Mouse (Mus musculus): ENCODE measurements around the gene Gm20605.

GRCm38 (mm10) chr5:137595921-137596320, 33.1 kb upstream of the Gm20605 start:
- TF ChIP-seq CTCF (IDR thresholded peaks at IDR 0.05; ENCODE audit: low read depth, low read length): no peak
- no peak for TF ChIP-seq GATA1 (IDR thresholded peaks at IDR 0.05; ENCODE audit: borderline replicate concordance, low read length)

Data from G1E (cell line).